Mouse (Mus musculus) heart, adult 2 months (tissue): Measurements from ENCODE around the gene Tmed6.

Source experiments
- CTCF ChIP-seq: fragments of 200-600 bp; IDR thresholded peaks from 2 replicates; pipeline ENCODE4 v1.8.1; 2022; ENCODE audit warnings: antibody characterized with exemption, mild to moderate bottlenecking, moderate library complexity
- EP300 ChIP-seq: fragments of 200-500 bp; IDR thresholded peaks from 2 replicates; pipeline ENCODE4 v1.6.1; 2011; ENCODE audit warnings: low read depth, low read length, control low read depth; ENCODE audit not compliant: insufficient read depth
- POLR2A ChIP-seq: fragments of 200-500 bp; IDR thresholded peaks from 2 replicates; pipeline ENCODE4 v1.6.1; 2011; ENCODE audit warnings: mild to moderate bottlenecking, low read depth, low read length, control low read depth; ENCODE audit not compliant: insufficient read depth

GRCm38 (mm10) chr8:107109816-107110435 is 44.5 kb upstream of the Tmed6 start:
- TF ChIP-seq CTCF: no peak
- no peak for TF ChIP-seq EP300
- TF ChIP-seq POLR2A: no peak
